Mouse (Mus musculus): ENCODE measurements around the gene Prkg1.
"Not testable (repeated sequence)": the region's sequence is repeated elsewhere in the genome, so short reads cannot be mapped to it uniquely, and the experiment has no call there.

The Prkg1 gene

GRCm38 (mm10) chr19:31284126-31284525, 480.7 kb downstream of the Prkg1 start:
- DNase-seq: no peak

- no peak for DNase-seq
These were observed 481.2 kb downstream of the Prkg1 start for GRCm38 (mm10) chr19:31283617-31284016.

- DNase-seq: peak; percentile 6 to 18
These were observed 484.9 kb downstream of the Prkg1 start for GRCm38 (mm10) chr19:31279797-31280486.

- no peak for DNase-seq
These were observed 502.4 kb downstream of the Prkg1 start for GRCm38 (mm10) chr19:31262438-31262837.

GRCm38 (mm10) chr19:31260494-31260893, 504.3 kb downstream of the Prkg1 start:
- no peak for DNase-seq

- DNase-seq: no peak
These were observed 509.1 kb downstream of the Prkg1 start for GRCm38 (mm10) chr19:31255780-31256179.

- DNase-seq: no peak
These were observed 532.4 kb downstream of the Prkg1 start for GRCm38 (mm10) chr19:31232410-31232809.

GRCm38 (mm10) chr19:31228385-31228784, 536.4 kb downstream of the Prkg1 start:
- no peak for DNase-seq

- DNase-seq: no peak
These were observed 541.4 kb downstream of the Prkg1 start for GRCm38 (mm10) chr19:31223457-31223856.

GRCm38 (mm10) chr19:31219261-31219660, 545.6 kb downstream of the Prkg1 start:
- DNase-seq: not testable (repeated sequence)

- no peak for DNase-seq
These were observed 554.0 kb downstream of the Prkg1 start for GRCm38 (mm10) chr19:31210850-31211249.

- no peak for DNase-seq
These were observed 554.4 kb downstream of the Prkg1 start for GRCm38 (mm10) chr19:31210449-31210848.

GRCm38 (mm10) chr19:31199583-31199982, 565.2 kb downstream of the Prkg1 start:
- DNase-seq: no peak

GRCm38 (mm10) chr19:31198461-31198860, 566.4 kb downstream of the Prkg1 start:
- DNase-seq: no peak

- no peak for DNase-seq
These were observed 567.8 kb downstream of the Prkg1 start for GRCm38 (mm10) chr19:31197076-31197475.

- no peak for DNase-seq
These were observed 576.1 kb downstream of the Prkg1 start for GRCm38 (mm10) chr19:31188559-31189218.

- no peak for DNase-seq
These were observed 584.1 kb downstream of the Prkg1 start for GRCm38 (mm10) chr19:31180757-31181156.

GRCm38 (mm10) chr19:31177279-31177922, 587.4 kb downstream of the Prkg1 start:
- DNase-seq: no peak

GRCm38 (mm10) chr19:31170985-31171384, 593.8 kb downstream of the Prkg1 start:
- no peak for DNase-seq

GRCm38 (mm10) chr19:31158944-31159460, 605.8 kb downstream of the Prkg1 start:
- no peak for DNase-seq

GRCm38 (mm10) chr19:31153399-31153798, 611.4 kb downstream of the Prkg1 start:
- no peak for DNase-seq

- no peak for DNase-seq
These were observed 614.9 kb downstream of the Prkg1 start for GRCm38 (mm10) chr19:31149902-31150301.

GRCm38 (mm10) chr19:31147457-31147856, 617.4 kb downstream of the Prkg1 start:
- no peak for DNase-seq

GRCm38 (mm10) chr19:31146156-31146555, 618.7 kb downstream of the Prkg1 start:
- no peak for DNase-seq

Data from lung, adult 18-20 months (tissue).